Mouse (Mus musculus) layer of hippocampus, adult 18-20 months (tissue): ENCODE data around the gene Nufip2. TPM values are rescaled to one million over a fixed set of nuclear protein-coding genes. Genes with fewer than 3 reads are reported as not detected.
A peak's percentile ranks its signal among the peaks of the same experiment; 100 is the strongest.

ENCODE experiments used
- DNase-seq, 2 experiments: peaks; one replicate each; pipeline ENCODE4 v3.0.0; 2022; ENCODE audit warnings: low spot score in 2 of 2
- total RNA-seq, 2 experiments: library from RNA; stranded (reverse); gene quantifications; 2 replicates each; pipeline ENCODE4 v1.2.3; 2021

Nufip2 gene
- total RNA-seq, 2 experiments from 2014 or later, result 75.3 to 76.1 TPM

- DNase-seq, result no peak
Measured at GRCm38 (mm10) chr11:77766351-77767001, 80.5 kb downstream of the Nufip2 start.

- DNase-seq, result no peak
Measured at GRCm38 (mm10) chr11:77769496-77769895, 83.5 kb downstream of the Nufip2 start.

- DNase-seq, result no peak
Measured at GRCm38 (mm10) chr11:77770346-77770745, 84.4 kb downstream of the Nufip2 start.

GRCm38 (mm10) chr11:77771879-77772713 is 86.1 kb downstream of the Nufip2 start:
- no peak for DNase-seq

- DNase-seq, result no peak
Measured at GRCm38 (mm10) chr11:77775701-77776400, 89.9 kb downstream of the Nufip2 start.

- DNase-seq, result no peak
Measured at GRCm38 (mm10) chr11:77777436-77777835, 91.5 kb downstream of the Nufip2 start.

- no peak for DNase-seq
Measured at GRCm38 (mm10) chr11:77777937-77778336, 92.0 kb downstream of the Nufip2 start.

GRCm38 (mm10) chr11:77779240-77779639 is 93.3 kb downstream of the Nufip2 start:
- DNase-seq, result no peak

GRCm38 (mm10) chr11:77781088-77781487 is 95.1 kb downstream of the Nufip2 start:
- peak in 1 of 2 experiments; percentile 42 for DNase-seq

GRCm38 (mm10) chr11:77782104-77782815 is 96.3 kb downstream of the Nufip2 start:
- no peak for DNase-seq

GRCm38 (mm10) chr11:77783211-77783746 is 97.3 kb downstream of the Nufip2 start:
- no peak for DNase-seq

GRCm38 (mm10) chr11:77783747-77784646 is 98.0 kb downstream of the Nufip2 start:
- DNase-seq, result peak in 1 of 2 experiments; percentile 77

- DNase-seq, result no peak
Measured at GRCm38 (mm10) chr11:77784894-77785293, 98.9 kb downstream of the Nufip2 start.

GRCm38 (mm10) chr11:77785396-77785767 is 99.4 kb downstream of the Nufip2 start:
- DNase-seq, result no peak

GRCm38 (mm10) chr11:77785768-77786561 is 100.0 kb downstream of the Nufip2 start:
- DNase-seq, result peak in 1 of 2 experiments; percentile 76

GRCm38 (mm10) chr11:77787707-77788106 is 101.8 kb downstream of the Nufip2 start, which contains the start of gene Gm10277:
Gm10277 (minus strand) TSS chr11:77787747.
- DNase-seq, result no peak

GRCm38 (mm10) chr11:77789512-77789911 is 103.6 kb downstream of the Nufip2 start:
- no peak for DNase-seq

- DNase-seq, result no peak
Measured at GRCm38 (mm10) chr11:77790286-77790685, 104.3 kb downstream of the Nufip2 start.

GRCm38 (mm10) chr11:77791241-77791727 is 105.3 kb downstream of the Nufip2 start:
- no peak for DNase-seq
